In genomic region chr10:18992971-18993370, GRCm38 (mm10) we compare ENCODE assay signal across 25 mouse cellular contexts.
"Had no signal": no experiment of that assay in that cellular context is flagged by ENCODE, and none has a peak within 500 bp of the region (broad histone marks: within the 10 kb centered on the region; RNA-seq: fewer than 3 reads in every experiment).

No protein-coding gene starts in this region.

- H3K4me2 ChIP-seq: heart, embryonic 11.5 days; heart, embryonic 13.5 days; heart, embryonic 15.5 days; hindbrain, embryonic 13.5 days; hindbrain, embryonic 15.5 days; limb, embryonic 12.5 days; liver, embryonic 11.5 days; liver, embryonic 13.5 days; liver, embryonic 15.5 days had no signal

- H3K9me3 ChIP-seq: heart, embryonic 15.5 days; hindbrain, embryonic 13.5 days; hindbrain, embryonic 15.5 days; limb, embryonic 10.5 days; limb, embryonic 12.5 days; liver, embryonic 13.5 days; liver, embryonic 15.5 days had no signal

- DNase-seq: gastrocnemius, postnatal 14 days; gastrocnemius, postnatal 36 days; heart, adult 11 months; heart, adult 2 months; heart, postnatal 14 days; heart, postnatal 36 days; kidney, adult 11 months; kidney, adult 2 months; kidney, postnatal 10 days; kidney, postnatal 25 days; kidney, postnatal 4 days; liver; liver, embryonic 13.5 days had no signal

- H3K36me3 ChIP-seq: heart, embryonic 13.5 days; heart, embryonic 15.5 days; hindbrain, embryonic 13.5 days; hindbrain, embryonic 15.5 days; limb, embryonic 10.5 days; limb, embryonic 12.5 days; liver, embryonic 13.5 days; liver, embryonic 15.5 days had no signal

- H3K4me3 ChIP-seq: heart, adult 2 months; heart, embryonic 13.5 days; heart, embryonic 15.5 days; hindbrain, embryonic 13.5 days; hindbrain, embryonic 15.5 days; layer of hippocampus, adult 2 months; left cerebral cortex, adult 2 months; limb, embryonic 10.5 days; limb, embryonic 12.5 days; liver, embryonic 13.5 days; liver, embryonic 15.5 days had no signal

- H3K27me3 ChIP-seq: heart, embryonic 13.5 days; heart, embryonic 15.5 days; hindbrain, embryonic 13.5 days; hindbrain, embryonic 15.5 days; limb, embryonic 12.5 days; liver, embryonic 13.5 days; liver, embryonic 15.5 days had no signal

- H3K27ac ChIP-seq: heart, adult 2 months; heart, embryonic 13.5 days; heart, embryonic 15.5 days; hindbrain, embryonic 13.5 days; hindbrain, embryonic 15.5 days; hindbrain, postnatal 0 days; layer of hippocampus, adult 2 months; left cerebral cortex, adult 2 months; limb, embryonic 10.5 days; limb, embryonic 12.5 days; liver, embryonic 13.5 days; liver, embryonic 15.5 days had no signal

- H3K9ac ChIP-seq: heart, embryonic 13.5 days; heart, embryonic 15.5 days; hindbrain, embryonic 13.5 days; hindbrain, embryonic 15.5 days; limb, embryonic 12.5 days; liver, embryonic 13.5 days; liver, embryonic 15.5 days had no signal

- H3K4me1 ChIP-seq: heart, embryonic 13.5 days; heart, embryonic 15.5 days; hindbrain, embryonic 13.5 days; hindbrain, embryonic 15.5 days; limb, embryonic 10.5 days; limb, embryonic 12.5 days; liver, embryonic 13.5 days; liver, embryonic 15.5 days had no signal
